Mouse (Mus musculus): ENCODE measurements around the gene Olfr1272.
"Not testable (repeated sequence)": the region's sequence is repeated elsewhere in the genome, so short reads cannot be mapped to it uniquely, and the experiment has no call there.

Gene Olfr1272

GRCm38 (mm10) chr2:90292741-90293140 is at the start of gene Olfr1272:
Gene Olfr1272 (minus strand): TSS chr2:90292841.
- no peak for DNase-seq (ENCODE audit: low spot score in 2 of 2)

- DNase-seq (ENCODE audit: low spot score in 2 of 2), result not testable (repeated sequence)
These were observed 29.3 kb upstream of the Olfr1272 start, which contains the start of gene Gm13769 for GRCm38 (mm10) chr2:90321900-90322299. Gene Gm13769 (plus strand): TSS chr2:90322200.

- DNase-seq (ENCODE audit: low spot score in 2 of 2), result no peak
These were observed 21.7 kb downstream of the Olfr1272 start, which contains the start of gene Olfr1271 for GRCm38 (mm10) chr2:90270932-90271331. Gene Olfr1271 (minus strand): TSS chr2:90271032.

GRCm38 (mm10) chr2:90257492-90257891 is 35.1 kb downstream of the Olfr1272 start, which contains the start of gene Olfr142:
Gene Olfr142 (minus strand): TSS chr2:90257592.
- DNase-seq (ENCODE audit: low spot score in 2 of 2), result no peak
